Mouse (Mus musculus): ENCODE results near the gene Cnr2.

DNA sequence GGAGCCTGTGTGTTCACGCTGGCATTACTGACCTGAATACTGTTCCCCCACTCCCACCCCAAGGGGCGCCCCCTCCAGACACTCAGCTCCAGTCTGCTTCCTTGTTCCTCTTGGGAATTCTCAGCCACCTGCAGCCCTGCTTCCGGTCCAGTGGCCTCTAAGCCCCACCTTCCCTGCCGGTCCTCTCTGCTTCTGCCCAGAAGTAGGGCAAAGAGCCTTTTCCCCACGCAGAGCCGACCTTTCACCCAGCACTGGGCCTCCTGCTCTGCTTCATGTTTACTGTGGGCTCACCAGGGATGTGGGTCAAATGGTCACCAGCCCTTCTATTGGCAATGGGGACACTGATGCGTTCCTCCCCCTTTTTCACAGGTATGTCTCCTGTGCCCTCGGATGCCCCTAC lies 63.2 kb downstream of the Cnr2 start:
- TF ChIP-seq POLR2A (IDR thresholded peaks at IDR 0.05; ENCODE audit: borderline replicate concordance, low read depth, low read length) (no peak), CTCF (IDR thresholded peaks at IDR 0.05; ENCODE audit: low read depth, low read length) (no peak)
